In the genomic region with DNA sequence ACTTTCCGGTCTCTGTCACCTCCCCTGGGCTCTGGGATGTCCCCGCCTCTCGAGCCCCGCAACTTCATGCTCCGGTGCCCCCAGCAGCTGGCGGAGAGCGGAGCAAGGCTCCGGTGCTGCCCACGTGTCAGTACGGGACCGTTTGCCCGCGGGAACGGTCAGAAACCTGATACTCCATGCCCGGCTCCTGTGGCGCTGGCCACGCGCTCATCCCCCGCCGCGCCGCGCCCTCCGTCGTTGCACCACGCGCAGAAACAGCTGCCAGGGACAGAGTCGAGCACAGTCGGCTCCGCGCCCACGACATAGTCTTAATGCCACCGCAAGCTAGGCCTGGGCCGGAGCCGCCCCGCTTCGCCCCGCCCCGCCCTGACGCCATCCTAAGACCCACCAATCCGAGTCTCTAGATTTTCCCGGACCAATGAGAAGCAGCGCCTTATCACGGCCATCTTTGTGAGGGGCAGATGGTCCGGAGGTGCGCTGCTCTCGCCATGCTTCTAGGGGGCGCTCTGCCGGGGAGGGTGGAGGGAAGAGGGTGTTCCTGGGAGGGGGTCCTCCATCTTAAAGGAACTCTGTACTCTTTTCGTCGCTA, we compare ENCODE assay signal across 8 mouse cellular contexts. TPM values are rescaled to one million over a fixed set of nuclear protein-coding genes. Genes with fewer than 3 reads are reported as not detected.
DNase-seq lines count a peak whose midpoint lies in the region; ATAC-seq and TF ChIP-seq lines count a peak whose summit lies in the region.

No protein-coding gene starts in this region.

- peak overlapping the region; percentile 96 for H3K4me2 ChIP-seq in heart, embryonic 11.5 days
- H3K4me2 ChIP-seq in kidney, embryonic 16.5 days (replicated peaks; ENCODE audit: low read depth, low read length): peak overlapping the region; percentile 83
- peak overlapping the region; percentile 99 for H3K4me2 ChIP-seq in myocyte (ENCODE audit: low read depth)

- H3K79me2 ChIP-seq in liver, adult 2 months (ENCODE audit: control insufficient read depth, insufficient read depth, low read length): no peaks in the 10 kb centered on the region
- peaks cover 7% of the 10 kb centered on the region for H3K79me2 ChIP-seq in myocyte (ENCODE audit: control insufficient read depth, insufficient read depth)

- peak; percentile 26; the same call in 1 of the 2 replicates for TF ChIP-seq CTCF in bone marrow macrophage, adult 2 months (IDR thresholded peaks at IDR 0.05; ENCODE audit: low read depth, low read length)
- peak; percentile 71 for TF ChIP-seq CTCF in embryonic fibroblast, embryonic 13.5 days (IDR thresholded peaks at IDR 0.05; ENCODE audit: borderline replicate concordance, insufficient read depth, low read length)
- peak; percentile 88 for TF ChIP-seq CTCF in liver, adult 2 months (IDR thresholded peaks at IDR 0.05; ENCODE audit: low read depth, low read length)

- peak overlapping the region; percentile 71 for H3K4me3 ChIP-seq in bone marrow macrophage, adult 2 months (ENCODE audit: insufficient read depth, low read length)
- H3K4me3 ChIP-seq in embryonic fibroblast, embryonic 13.5 days (ENCODE audit: insufficient read depth, low read length): peak overlapping the region; percentile 74
- peak overlapping the region; percentile 86 for H3K4me3 ChIP-seq in heart, embryonic 11.5 days (ENCODE audit: low read depth, low read length)
- H3K4me3 ChIP-seq in kidney, embryonic 16.5 days (ENCODE audit: low read length): peak overlapping the region; percentile 83
- H3K4me3 ChIP-seq in liver, adult 2 months (ENCODE audit: insufficient read depth, low read depth, low read length): peak overlapping the region; percentile 66
- H3K4me3 ChIP-seq in myocyte: peak overlapping the region; percentile 75

- under 1% methylated on average over 51 of the region's 51 CpGs for WGBS in heart, embryonic 11.5 days (ENCODE audit: insufficient replicate concordance)
- under 1% methylated on average over 51 of the region's 51 CpGs for WGBS in kidney, embryonic 16.5 days
- WGBS in liver, adult 2 months: under 1% methylated on average over 51 of the region's 51 CpGs

- ATAC-seq in heart, embryonic 11.5 days (replicated peaks; ENCODE audit: insufficient number of reproducible peaks, low FRiP score, low TSS enrichment): peak; percentile 96
- ATAC-seq in kidney, embryonic 16.5 days (ENCODE audit: low FRiP score, low TSS enrichment): peak; percentile 98

- peak; percentile 98 for DNase-seq in A20 (ENCODE audit: low read depth, low spot score)
- peak; percentile 85 for DNase-seq in liver, adult 2 months (ENCODE audit: extremely low read depth, low read depth, low spot score)
- peak; percentile 98 for DNase-seq in splenic B cell, adult 2 months (ENCODE audit: low read depth, low spot score)

- no peaks in the 10 kb centered on the region for H3K9me3 ChIP-seq in heart, embryonic 11.5 days (replicated peaks; ENCODE audit: control insufficient read depth, low read length)
- no peaks in the 10 kb centered on the region for H3K9me3 ChIP-seq in kidney, embryonic 16.5 days (ENCODE audit: low read length)

- H3K27me3 ChIP-seq in heart, embryonic 11.5 days (ENCODE audit: control insufficient read depth, insufficient read depth, low read length): no peaks in the 10 kb centered on the region
- no peaks in the 10 kb centered on the region for H3K27me3 ChIP-seq in kidney, embryonic 16.5 days (ENCODE audit: insufficient read depth, low read length)
- no peaks in the 10 kb centered on the region for H3K27me3 ChIP-seq in liver, adult 2 months (ENCODE audit: control insufficient read depth, insufficient read depth, low read length)
- no peaks in the 10 kb centered on the region for H3K27me3 ChIP-seq in myocyte (ENCODE audit: control insufficient read depth, insufficient read depth, insufficient read length)
- no peaks in the 10 kb centered on the region for H3K27me3 ChIP-seq in splenic B cell, adult 2 months (ENCODE audit: control insufficient read depth, insufficient read depth, low read length, poor library complexity, severe bottlenecking)

- peak overlapping the region; percentile 12 for H3ac ChIP-seq in myocyte (ENCODE audit: control insufficient read depth, insufficient read length)

- no peaks in the 10 kb centered on the region for H3K36me3 ChIP-seq in heart, embryonic 11.5 days (ENCODE audit: control insufficient read depth, insufficient read depth, low read length)
- no peaks in the 10 kb centered on the region for H3K36me3 ChIP-seq in kidney, embryonic 16.5 days (ENCODE audit: insufficient read depth, low read length)
- peaks cover 15% of the 10 kb centered on the region; the same call in 1 of the 2 replicates for H3K36me3 ChIP-seq in liver, adult 2 months (ENCODE audit: control insufficient read depth, insufficient read depth, low read length)
- H3K36me3 ChIP-seq in myocyte (ENCODE audit: control insufficient read depth, insufficient read depth): no peaks in the 10 kb centered on the region
- H3K36me3 ChIP-seq in splenic B cell, adult 2 months (ENCODE audit: control insufficient read depth, insufficient read depth, low read length, poor library complexity, severe bottlenecking): no peaks in the 10 kb centered on the region

- no peak overlapping the region for H3K27ac ChIP-seq in bone marrow macrophage, adult 2 months (ENCODE audit: insufficient read depth, low read depth, low read length)
- peak overlapping the region; percentile 52 for H3K27ac ChIP-seq in embryonic fibroblast, embryonic 13.5 days (ENCODE audit: insufficient read depth, low read length)
- H3K27ac ChIP-seq in heart, embryonic 11.5 days (ENCODE audit: low read depth, low read length): peak overlapping the region; percentile 79
- H3K27ac ChIP-seq in kidney, embryonic 16.5 days (ENCODE audit: low read length): peak overlapping the region; percentile 90
- peak overlapping the region; percentile 55 for H3K27ac ChIP-seq in liver, adult 2 months (replicated peaks; ENCODE audit: insufficient read depth, low read depth, low read length)

- no peak for TF ChIP-seq POLR2A in bone marrow macrophage, adult 2 months (IDR thresholded peaks at IDR 0.05; ENCODE audit: borderline replicate concordance, low read depth, low read length)
- TF ChIP-seq POLR2A in embryonic fibroblast, embryonic 13.5 days (IDR thresholded peaks at IDR 0.05; ENCODE audit: low read depth, low read length): peak; percentile 94
- TF ChIP-seq POLR2A in liver, adult 2 months (IDR thresholded peaks at IDR 0.05; ENCODE audit: extremely low read depth, insufficient read depth, low read length): peak; percentile 80
- peak; percentile 97 for TF ChIP-seq POLR2A in myocyte (IDR thresholded peaks at IDR 0.05; ENCODE audit: insufficient read length, low read depth)

- H3K4me1 ChIP-seq in bone marrow macrophage, adult 2 months (ENCODE audit: control insufficient read depth, insufficient read depth, low read length): peaks cover 8% of the 10 kb centered on the region
- H3K4me1 ChIP-seq in embryonic fibroblast, embryonic 13.5 days (ENCODE audit: control insufficient read depth, insufficient read depth, low read length): peaks cover 2% of the 10 kb centered on the region; the same call in 1 of the 2 replicates
- H3K4me1 ChIP-seq in heart, embryonic 11.5 days (ENCODE audit: control insufficient read depth, insufficient read depth, low read length): peaks cover 11% of the 10 kb centered on the region
- H3K4me1 ChIP-seq in kidney, embryonic 16.5 days (ENCODE audit: insufficient read depth, low read length): peaks cover 15% of the 10 kb centered on the region
- H3K4me1 ChIP-seq in liver, adult 2 months (ENCODE audit: control insufficient read depth, insufficient read depth, low read length): peaks cover 31% of the 10 kb centered on the region

- peak overlapping the region; percentile 91 for H3K9ac ChIP-seq in heart, embryonic 11.5 days (ENCODE audit: low read depth, low read length)
- peak overlapping the region; percentile 90 for H3K9ac ChIP-seq in kidney, embryonic 16.5 days (replicated peaks; ENCODE audit: low read length)
- peak overlapping the region; percentile 80 for H3K9ac ChIP-seq in liver, adult 2 months (ENCODE audit: low read depth, low read length)

RNA-seq across cellular contexts. Expression of gene Fpgs, which starts 10.0 kb away (rescaled TPM):
- polyA plus RNA-seq in bone marrow macrophage, adult 2 months (2012; ENCODE audit: insufficient read depth, insufficient read length, missing spikeins): 4.3 and 5.1 TPM in 2 replicates
- polyA plus RNA-seq in embryonic fibroblast, embryonic 13.5 days (2011; ENCODE audit: insufficient read length, low read depth, missing spikeins): 20.2 and 26.4 TPM in 2 replicates
- polyA plus RNA-seq in heart, embryonic 11.5 days (2014; fragmentation: Nextera tagmentation; extraction: Ambion mirVana): 14.5 and 15.3 TPM in 2 replicates
- polyA plus RNA-seq in kidney, embryonic 16.5 days (2015; fragmentation: Nextera tagmentation; extraction: Ambion mirVana): 42.3 and 45.1 TPM in 2 replicates
- 158 and 175 TPM in 2 replicates for total RNA-seq in liver, adult 2 months (2014; rRNA removed)
- polyA plus RNA-seq in liver, adult 2 months (2012; rRNA removed): 414 and 481 TPM in 2 replicates
- 20.7 TPM for polyA plus RNA-seq in myocyte (2012; fragmentation: generic; extraction: Trizol)

RNA-seq across cellular contexts. Expression of gene Cdk9, which starts 19.0 kb away (rescaled TPM):
- 192 and 210 TPM in 2 replicates for polyA plus RNA-seq in bone marrow macrophage, adult 2 months (2012; ENCODE audit: insufficient read depth, insufficient read length, missing spikeins)
- 77.9 and 82.0 TPM in 2 replicates for polyA plus RNA-seq in embryonic fibroblast, embryonic 13.5 days (2011; ENCODE audit: insufficient read length, low read depth, missing spikeins)
- polyA plus RNA-seq in heart, embryonic 11.5 days (2014; fragmentation: Nextera tagmentation; extraction: Ambion mirVana): 53.8 and 61.2 TPM in 2 replicates
- polyA plus RNA-seq in kidney, embryonic 16.5 days (2015; fragmentation: Nextera tagmentation; extraction: Ambion mirVana): 113 and 115 TPM in 2 replicates
- 19.5 and 27.3 TPM in 2 replicates for total RNA-seq in liver, adult 2 months (2014; rRNA removed)
- 46.6 and 63.7 TPM in 2 replicates for polyA plus RNA-seq in liver, adult 2 months (2012; rRNA removed)
- polyA plus RNA-seq in myocyte (2012; fragmentation: generic; extraction: Trizol): 76.6 TPM

RNA-seq across cellular contexts. Expression of gene Sh2d3c, which starts 26.9 kb away (rescaled TPM):
- polyA plus RNA-seq in bone marrow macrophage, adult 2 months (2012; ENCODE audit: insufficient read depth, insufficient read length, missing spikeins): 19.3 and 22.0 TPM in 2 replicates
- 2.1 and 2.6 TPM in 2 replicates for polyA plus RNA-seq in embryonic fibroblast, embryonic 13.5 days (2011; ENCODE audit: insufficient read length, low read depth, missing spikeins)
- polyA plus RNA-seq in heart, embryonic 11.5 days (2014; fragmentation: Nextera tagmentation; extraction: Ambion mirVana): 26.4 and 29.1 TPM in 2 replicates
- polyA plus RNA-seq in kidney, embryonic 16.5 days (2015; fragmentation: Nextera tagmentation; extraction: Ambion mirVana): 41.5 and 44.2 TPM in 2 replicates
- 2.2 and 3.2 TPM in 2 replicates for total RNA-seq in liver, adult 2 months (2014; rRNA removed)
- polyA plus RNA-seq in liver, adult 2 months (2012; rRNA removed): 7.5 and 10.4 TPM in 2 replicates
- polyA plus RNA-seq in myocyte (2012; fragmentation: generic; extraction: Trizol): 0.52 TPM

RNA-seq across cellular contexts. Expression of gene 6330409D20Rik, which starts 46.9 kb away (rescaled TPM):
- polyA plus RNA-seq in bone marrow macrophage, adult 2 months (2012; ENCODE audit: insufficient read depth, insufficient read length, missing spikeins): not detected in 2 replicates
- polyA plus RNA-seq in embryonic fibroblast, embryonic 13.5 days (2011; ENCODE audit: insufficient read length, low read depth, missing spikeins): not detected in 2 replicates
- 0.32 and 0.46 TPM in 2 replicates for polyA plus RNA-seq in heart, embryonic 11.5 days (2014; fragmentation: Nextera tagmentation; extraction: Ambion mirVana)
- 0.16 TPM in 1 of 2 replicates, not detected in the other for polyA plus RNA-seq in kidney, embryonic 16.5 days (2015; fragmentation: Nextera tagmentation; extraction: Ambion mirVana)
- total RNA-seq in liver, adult 2 months (2014; rRNA removed): not detected in 2 replicates
- not detected in 2 replicates for polyA plus RNA-seq in liver, adult 2 months (2012; rRNA removed)
- polyA plus RNA-seq in myocyte (2012; fragmentation: generic; extraction: Trizol): not detected

RNA-seq across cellular contexts. Expression of gene Eng, which starts 47.5 kb away (rescaled TPM):
- 45.4 and 46.2 TPM in 2 replicates for polyA plus RNA-seq in bone marrow macrophage, adult 2 months (2012; ENCODE audit: insufficient read depth, insufficient read length, missing spikeins)
- polyA plus RNA-seq in embryonic fibroblast, embryonic 13.5 days (2011; ENCODE audit: insufficient read length, low read depth, missing spikeins): 15.1 and 17.1 TPM in 2 replicates
- 113 and 127 TPM in 2 replicates for polyA plus RNA-seq in heart, embryonic 11.5 days (2014; fragmentation: Nextera tagmentation; extraction: Ambion mirVana)
- polyA plus RNA-seq in kidney, embryonic 16.5 days (2015; fragmentation: Nextera tagmentation; extraction: Ambion mirVana): 93.6 and 98.7 TPM in 2 replicates
- 14.2 and 25.9 TPM in 2 replicates for total RNA-seq in liver, adult 2 months (2014; rRNA removed)
- 55.0 and 70.8 TPM in 2 replicates for polyA plus RNA-seq in liver, adult 2 months (2012; rRNA removed)
- 1.6 TPM for polyA plus RNA-seq in myocyte (2012; fragmentation: generic; extraction: Trizol)

Comparison
In these comparisons a context has a peak if more than half of its experiments do, and no peak if none do; other contexts are left out.
1. CTCF ChIP-seq: peak in every context shown above with its lines; median percentile 88 in liver, adult 2 months; 71 in embryonic fibroblast, embryonic 13.5 days; 26 in bone marrow macrophage, adult 2 months.